Mouse (Mus musculus): ENCODE data around the gene Tiprl.

DNA sequence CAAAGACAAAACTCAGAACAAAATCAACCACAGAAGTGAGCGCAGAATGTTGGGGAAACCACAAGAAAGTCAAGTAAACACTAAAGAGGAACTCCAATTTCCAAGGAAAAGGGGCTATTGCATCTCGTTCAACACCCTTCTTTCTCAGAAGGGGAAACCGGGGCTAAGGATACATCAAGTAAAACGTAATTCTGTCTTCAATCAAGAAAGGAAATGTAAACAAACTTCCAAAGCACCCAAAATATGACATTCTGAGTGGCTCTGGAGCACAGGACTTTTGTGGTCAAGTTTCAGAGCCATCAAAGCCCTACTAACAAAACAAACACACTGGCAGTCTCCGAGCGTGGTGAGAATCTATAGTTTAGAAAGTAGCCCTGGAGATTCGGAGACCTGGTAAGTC is 43.4 kb downstream of the Tiprl start:
- TF ChIP-seq ZKSCAN1 (IDR thresholded peaks at IDR 0.05; ENCODE audit: borderline replicate concordance, low read depth, low read length) (no peak), EP300 (IDR thresholded peaks at IDR 0.05; ENCODE audit: low read length) (no peak), NRF1 (IDR thresholded peaks at IDR 0.05; ENCODE audit: low read depth, low read length) (no peak), POLR2AphosphoS2 (IDR thresholded peaks at IDR 0.05; ENCODE audit: low read depth, low read length) (no peak), USF1 (IDR thresholded peaks at IDR 0.05; ENCODE audit: low read depth, low read length) (no peak), CTCF (conservative IDR thresholded peaks at IDR 0.05 in 1 of 2, IDR thresholded peaks at IDR 0.05 in 1 of 2; ENCODE audit: low read depth in 2 of 2, low read length in 2 of 2) (no peak), ZC3H11A (IDR thresholded peaks at IDR 0.05; ENCODE audit: low read depth, low read length) (no peak), MXI1 (IDR thresholded peaks at IDR 0.05; ENCODE audit: low read depth, low read length) (no peak), POLR2A (IDR thresholded peaks at IDR 0.05; ENCODE audit: low read depth, low read length) (no peak), KAT2A (IDR thresholded peaks at IDR 0.05; ENCODE audit: insufficient replicate concordance, low read length) (no peak), TCF12 (IDR thresholded peaks at IDR 0.05; ENCODE audit: low read depth, low read length) (no peak)

All from CH12.LX (cell line).